Mouse (Mus musculus): Measurements from ENCODE around the gene Bub1. TPM values are rescaled to one million over a fixed set of nuclear protein-coding genes. Genes with fewer than 3 reads are reported as not detected.

Gene Bub1
- polyA plus RNA-seq, 1 experiment from 2014 or later: 37.9 TPM

DNA sequence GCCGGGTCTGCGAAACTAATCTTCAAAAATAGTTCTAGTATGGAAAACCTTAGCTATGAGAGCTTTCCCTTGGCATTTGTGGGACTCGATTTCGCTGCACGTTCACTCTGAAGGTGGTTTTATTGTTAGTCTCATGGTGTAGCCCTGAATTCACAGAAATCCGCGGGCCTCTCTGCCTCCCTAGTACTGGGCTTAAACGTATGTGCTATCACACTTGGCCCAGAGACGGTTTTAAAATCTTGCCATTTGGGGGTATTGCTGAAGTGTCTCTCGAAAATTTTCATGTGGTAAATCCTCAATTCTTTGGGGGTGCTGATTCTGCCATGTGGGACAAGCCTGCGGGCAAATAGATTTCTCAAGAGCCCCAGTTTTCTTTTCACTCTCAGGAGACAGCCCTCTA is 42.5 kb downstream of the Bub1 start:
- H3K4me1 ChIP-seq (ENCODE audit: control insufficient read depth, insufficient read depth, low read length): peaks cover 2% of the 10 kb centered on the region
- peak overlapping the region; percentile 90 for H3K9ac ChIP-seq (replicated peaks; ENCODE audit: low read length)
- DNase-seq (ENCODE audit: low spot score) (peak; percentile 18), ATAC-seq (replicated peaks; ENCODE audit: insufficient number of reproducible peaks, low FRiP score, low TSS enrichment, low read depth) (no peak)
- peak overlapping the region; percentile 65 for H3K4me2 ChIP-seq (ENCODE audit: low read depth, low read length)
- no peaks in the 10 kb centered on the region for H3K36me3 ChIP-seq (replicated peaks; ENCODE audit: control insufficient read depth, insufficient read depth, low read depth, low read length)
- H3K4me3 ChIP-seq (ENCODE audit: low read depth, low read length): peak overlapping the region; percentile 68
- H3K27me3 ChIP-seq (ENCODE audit: control insufficient read depth, insufficient read depth, low read length): no peaks in the 10 kb centered on the region
- H3K27ac ChIP-seq (replicated peaks; ENCODE audit: low read depth, low read length): no peak overlapping the region; the same call in 1 of the 2 replicates
- WGBS: 5% methylated on average over 11 of the region's 11 CpGs
- H3K9me3 ChIP-seq (replicated peaks; ENCODE audit: control insufficient read depth, low read length): no peaks in the 10 kb centered on the region

- peak within 1 kb of the TSS; percentile 90 for H3K9ac ChIP-seq (replicated peaks; ENCODE audit: low read length)
These were observed 43.1 kb downstream of the Bub1 start, which contains the start of gene Nphp1 for GRCm38 (mm10) chr2:127788440-127789116. Nphp1 (minus strand) TSS chr2:127788897.

DNA sequence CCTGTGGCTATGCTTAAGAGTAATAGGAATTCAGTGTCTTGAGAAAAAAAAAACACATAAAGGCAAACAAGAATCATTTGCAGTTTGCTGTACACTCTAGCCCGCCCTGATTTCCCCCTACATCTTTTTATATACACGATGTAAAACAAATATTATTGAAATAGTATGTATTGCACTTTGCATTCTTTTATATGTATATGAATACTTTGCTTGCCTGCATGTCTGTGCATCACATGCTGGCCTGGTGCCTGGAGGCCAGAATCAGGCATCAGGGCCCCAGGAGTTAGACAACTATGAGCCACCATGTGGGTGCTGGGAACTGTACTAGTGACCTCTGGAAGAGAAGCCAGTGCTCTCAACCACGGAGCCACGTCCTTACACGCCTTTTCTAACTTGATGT is 44.4 kb downstream of the Bub1 start:
- no peak overlapping the region for H3K4me2 ChIP-seq (ENCODE audit: low read depth, low read length)
- no peaks in the 10 kb centered on the region for H3K27me3 ChIP-seq (ENCODE audit: control insufficient read depth, insufficient read depth, low read length)
- no peak overlapping the region for H3K27ac ChIP-seq (replicated peaks; ENCODE audit: low read depth, low read length)
- ATAC-seq (replicated peaks; ENCODE audit: insufficient number of reproducible peaks, low FRiP score, low TSS enrichment, low read depth): no peak
- H3K9me3 ChIP-seq (replicated peaks; ENCODE audit: control insufficient read depth, low read length): no peaks in the 10 kb centered on the region
- no peak for DNase-seq (ENCODE audit: low spot score)
- H3K9ac ChIP-seq (replicated peaks; ENCODE audit: low read length): no peak overlapping the region
- peaks cover 2% of the 10 kb centered on the region for H3K4me1 ChIP-seq (ENCODE audit: control insufficient read depth, insufficient read depth, low read length)
- WGBS: 93% methylated on average over 5 of the region's 5 CpGs
- no peak overlapping the region for H3K4me3 ChIP-seq (ENCODE audit: low read depth, low read length)
- no peaks in the 10 kb centered on the region for H3K36me3 ChIP-seq (replicated peaks; ENCODE audit: control insufficient read depth, insufficient read depth, low read depth, low read length)

More at GRCm38 (mm10) chr2:127788440-127789116, 43.1 kb downstream of the Bub1 start, which contains the start of gene Nphp1:
- peak within 1 kb of the TSS; percentile 8; the same call in 1 of the 2 replicates for H3K27ac ChIP-seq (replicated peaks; ENCODE audit: low read depth, low read length)
- H3K4me2 ChIP-seq (ENCODE audit: low read depth, low read length): peak within 1 kb of the TSS; percentile 65
- ATAC-seq (replicated peaks; ENCODE audit: insufficient number of reproducible peaks, low FRiP score, low TSS enrichment, low read depth) (peak; percentile 78), DNase-seq (ENCODE audit: low spot score) (peak; percentile 93)
- H3K4me3 ChIP-seq (ENCODE audit: low read depth, low read length): peak within 1 kb of the TSS; percentile 68
- H3K4me1 ChIP-seq (ENCODE audit: control insufficient read depth, insufficient read depth, low read length): peaks cover 2% of the 10 kb centered on the region
- H3K27me3 ChIP-seq (ENCODE audit: control insufficient read depth, insufficient read depth, low read length): no peaks in the 10 kb centered on the region
- no peaks in the 10 kb centered on the region for H3K36me3 ChIP-seq (replicated peaks; ENCODE audit: control insufficient read depth, insufficient read depth, low read depth, low read length)
- WGBS: under 1% methylated on average over 34 of the region's 40 CpGs
- H3K9me3 ChIP-seq (replicated peaks; ENCODE audit: control insufficient read depth, low read length): no peaks in the 10 kb centered on the region

DNA sequence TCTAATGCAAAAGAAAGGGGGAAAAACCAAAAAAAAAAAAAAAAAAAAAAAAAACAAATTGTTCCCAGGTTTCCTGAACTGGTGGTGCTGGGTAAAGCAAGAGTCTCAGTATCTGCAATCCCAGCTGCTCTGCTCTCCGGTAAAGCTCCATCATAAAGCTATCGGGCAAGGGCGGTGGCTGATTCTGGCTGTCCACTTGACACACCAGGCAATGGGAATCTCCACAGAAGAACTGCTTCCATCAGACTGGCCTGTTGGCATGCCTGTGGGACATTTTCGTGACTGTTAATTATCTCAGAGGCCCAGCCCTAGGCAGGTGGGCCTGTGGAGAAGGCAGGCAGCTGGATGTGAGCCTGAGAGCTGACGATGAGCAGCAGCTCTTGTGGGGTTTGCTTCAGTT is 53.2 kb downstream of the Bub1 start:
- Histone ChIP-seq H3K4me2 (ENCODE audit: low read depth, low read length) (no peak overlapping the region), H3K9me3 (replicated peaks; ENCODE audit: control insufficient read depth, low read length) (no peaks in the 10 kb centered on the region), H3K9ac (replicated peaks; ENCODE audit: low read length) (no peak overlapping the region), H3K27me3 (ENCODE audit: control insufficient read depth, insufficient read depth, low read length) (no peaks in the 10 kb centered on the region), H3K4me3 (ENCODE audit: low read depth, low read length) (no peak overlapping the region), H3K27ac (replicated peaks; ENCODE audit: low read depth, low read length) (no peak overlapping the region), H3K4me1 (ENCODE audit: control insufficient read depth, insufficient read depth, low read length) (no peaks in the 10 kb centered on the region), H3K36me3 (replicated peaks; ENCODE audit: control insufficient read depth, insufficient read depth, low read depth, low read length) (no peaks in the 10 kb centered on the region)
- DNase-seq (ENCODE audit: low spot score) (no peak), ATAC-seq (replicated peaks; ENCODE audit: insufficient number of reproducible peaks, low FRiP score, low TSS enrichment, low read depth) (no peak)
- WGBS: 84% methylated on average over 5 of the region's 5 CpGs

DNA sequence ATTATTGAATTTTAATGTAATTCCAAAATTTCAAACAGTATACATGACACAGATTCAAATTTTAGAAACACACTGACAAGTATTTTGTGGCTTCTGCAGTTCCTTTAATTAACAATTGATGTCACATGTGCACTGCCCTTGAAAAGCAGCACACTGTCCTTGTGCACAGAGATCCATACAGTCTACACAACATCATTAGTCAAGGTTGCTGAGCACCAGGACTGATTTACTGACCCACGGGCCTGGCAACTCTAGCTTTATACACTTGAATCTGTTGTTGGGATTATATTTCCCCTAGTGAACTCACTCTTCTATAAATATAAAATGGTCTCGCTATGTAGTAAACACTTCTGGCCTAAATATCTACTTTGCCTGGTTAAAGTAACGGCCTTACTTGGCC is 56.7 kb downstream of the Bub1 start:
- Histone ChIP-seq H3K9me3 (replicated peaks; ENCODE audit: control insufficient read depth, low read length) (no peaks in the 10 kb centered on the region), H3K36me3 (replicated peaks; ENCODE audit: control insufficient read depth, insufficient read depth, low read depth, low read length) (no peaks in the 10 kb centered on the region), H3K4me2 (ENCODE audit: low read depth, low read length) (no peak overlapping the region), H3K4me1 (ENCODE audit: control insufficient read depth, insufficient read depth, low read length) (no peaks in the 10 kb centered on the region), H3K4me3 (ENCODE audit: low read depth, low read length) (no peak overlapping the region), H3K27ac (replicated peaks; ENCODE audit: low read depth, low read length) (no peak overlapping the region), H3K27me3 (ENCODE audit: control insufficient read depth, insufficient read depth, low read length) (no peaks in the 10 kb centered on the region), H3K9ac (replicated peaks; ENCODE audit: low read length) (no peak overlapping the region)
- DNase-seq (ENCODE audit: low spot score): no peak
- ATAC-seq (replicated peaks; ENCODE audit: insufficient number of reproducible peaks, low FRiP score, low TSS enrichment, low read depth): no peak
- WGBS: 82% methylated on average over 3 of the region's 3 CpGs

- no peaks in the 10 kb centered on the region for H3K36me3 ChIP-seq (replicated peaks; ENCODE audit: control insufficient read depth, insufficient read depth, low read depth, low read length)
- H3K4me2 ChIP-seq (ENCODE audit: low read depth, low read length): no peak overlapping the region
- ATAC-seq (replicated peaks; ENCODE audit: insufficient number of reproducible peaks, low FRiP score, low TSS enrichment, low read depth) (no peak), DNase-seq (ENCODE audit: low spot score) (no peak)
- WGBS: 15% methylated on average over 1 of the region's 1 CpGs
- H3K9me3 ChIP-seq (replicated peaks; ENCODE audit: control insufficient read depth, low read length): no peaks in the 10 kb centered on the region
- H3K4me3 ChIP-seq (ENCODE audit: low read depth, low read length): no peak overlapping the region
- no peak overlapping the region for H3K27ac ChIP-seq (replicated peaks; ENCODE audit: low read depth, low read length)
- no peak overlapping the region for H3K9ac ChIP-seq (replicated peaks; ENCODE audit: low read length)
- H3K27me3 ChIP-seq (ENCODE audit: control insufficient read depth, insufficient read depth, low read length): no peaks in the 10 kb centered on the region
- no peaks in the 10 kb centered on the region for H3K4me1 ChIP-seq (ENCODE audit: control insufficient read depth, insufficient read depth, low read length)
These were observed 57.1 kb downstream of the Bub1 start for GRCm38 (mm10) chr2:127774578-127774941.

- Histone ChIP-seq H3K4me3 (ENCODE audit: low read depth, low read length) (no peak overlapping the region), H3K4me1 (ENCODE audit: control insufficient read depth, insufficient read depth, low read length) (no peaks in the 10 kb centered on the region), H3K36me3 (replicated peaks; ENCODE audit: control insufficient read depth, insufficient read depth, low read depth, low read length) (no peaks in the 10 kb centered on the region), H3K27ac (replicated peaks; ENCODE audit: low read depth, low read length) (no peak overlapping the region), H3K4me2 (ENCODE audit: low read depth, low read length) (no peak overlapping the region), H3K9me3 (replicated peaks; ENCODE audit: control insufficient read depth, low read length) (no peaks in the 10 kb centered on the region), H3K27me3 (ENCODE audit: control insufficient read depth, insufficient read depth, low read length) (no peaks in the 10 kb centered on the region), H3K9ac (replicated peaks; ENCODE audit: low read length) (peak overlapping the region; percentile 4; the same call in 1 of the 2 replicates)
- ATAC-seq (replicated peaks; ENCODE audit: insufficient number of reproducible peaks, low FRiP score, low TSS enrichment, low read depth) (peak; percentile 59; the same call in 1 of the 2 replicates), DNase-seq (ENCODE audit: low spot score) (no peak)
- 35% methylated on average over 15 of the region's 15 CpGs for WGBS
These were observed 57.6 kb downstream of the Bub1 start for GRCm38 (mm10) chr2:127773938-127774577.

GRCm38 (mm10) chr2:127761587-127761986 is 70.1 kb downstream of the Bub1 start:
- no peaks in the 10 kb centered on the region for H3K4me1 ChIP-seq (ENCODE audit: control insufficient read depth, insufficient read depth, low read length)
- no peak overlapping the region for H3K9ac ChIP-seq (replicated peaks; ENCODE audit: low read length)
- H3K9me3 ChIP-seq (replicated peaks; ENCODE audit: control insufficient read depth, low read length): no peaks in the 10 kb centered on the region
- no peaks in the 10 kb centered on the region for H3K27me3 ChIP-seq (ENCODE audit: control insufficient read depth, insufficient read depth, low read length)
- ATAC-seq (replicated peaks; ENCODE audit: insufficient number of reproducible peaks, low FRiP score, low TSS enrichment, low read depth) (no peak), DNase-seq (ENCODE audit: low spot score) (no peak)
- no peak overlapping the region for H3K4me3 ChIP-seq (ENCODE audit: low read depth, low read length)
- H3K36me3 ChIP-seq (replicated peaks; ENCODE audit: control insufficient read depth, insufficient read depth, low read depth, low read length): no peaks in the 10 kb centered on the region
- 87% methylated on average over 5 of the region's 5 CpGs for WGBS
- H3K27ac ChIP-seq (replicated peaks; ENCODE audit: low read depth, low read length): no peak overlapping the region
- H3K4me2 ChIP-seq (ENCODE audit: low read depth, low read length): no peak overlapping the region

All from embryonic facial prominence, embryonic 11.5 days (tissue).